Mouse (Mus musculus) forelimb bud, embryonic 11.5 days (tissue): Measurements from ENCODE around the gene Dgke.
A peak's percentile ranks its signal among the peaks of the same experiment; 100 is the strongest.
"Not testable (repeated sequence)": the region's sequence is repeated elsewhere in the genome, so short reads cannot be mapped to it uniquely, and the experiment has no call there.

Experiments
- DNase-seq: peaks from one replicate; pipeline ENCODE4 v3.0.0-alpha.2; 2012; ENCODE audit warnings: low read depth, low spot score

Gene Dgke

GRCm38 (mm10) chr11:89066750-89067149 is at the start of gene Dgke:
Gene Dgke, minus strand, starts transcription at chr11:89066850.
- no peak for DNase-seq

- no peak for DNase-seq
Observed at GRCm38 (mm10) chr11:89107180-89107807, 40.6 kb upstream of the Dgke start.

- no peak for DNase-seq
Observed at GRCm38 (mm10) chr11:89105823-89106222, 39.2 kb upstream of the Dgke start.

GRCm38 (mm10) chr11:89105211-89105610 is 38.6 kb upstream of the Dgke start:
- no peak for DNase-seq

- no peak for DNase-seq
Observed at GRCm38 (mm10) chr11:89103166-89103565, 36.5 kb upstream of the Dgke start.

GRCm38 (mm10) chr11:89100826-89101321 is 34.2 kb upstream of the Dgke start:
- no peak for DNase-seq

GRCm38 (mm10) chr11:89100403-89100802 is 33.8 kb upstream of the Dgke start:
- peak; percentile 78 for DNase-seq

- DNase-seq: no peak
Observed at GRCm38 (mm10) chr11:89098930-89099329, 32.3 kb upstream of the Dgke start.

GRCm38 (mm10) chr11:89098083-89098835 is 31.6 kb upstream of the Dgke start:
- no peak for DNase-seq

- DNase-seq: not testable (repeated sequence)
Observed at GRCm38 (mm10) chr11:89097292-89097691, 30.6 kb upstream of the Dgke start.

- no peak for DNase-seq
Observed at GRCm38 (mm10) chr11:89095306-89095705, 28.7 kb upstream of the Dgke start.

- no peak for DNase-seq
Observed at GRCm38 (mm10) chr11:89092714-89093113, 26.1 kb upstream of the Dgke start.

GRCm38 (mm10) chr11:89090359-89090758 is 23.7 kb upstream of the Dgke start:
- DNase-seq: not testable (repeated sequence)

GRCm38 (mm10) chr11:89088754-89089153 is 22.1 kb upstream of the Dgke start:
- DNase-seq: no peak

- DNase-seq: no peak
Observed at GRCm38 (mm10) chr11:89086208-89086809, 19.7 kb upstream of the Dgke start.

- peak; percentile 55 for DNase-seq
Observed at GRCm38 (mm10) chr11:89084601-89085000, 18.0 kb upstream of the Dgke start.

GRCm38 (mm10) chr11:89082691-89083090 is 16.0 kb upstream of the Dgke start:
- not testable (repeated sequence) for DNase-seq

GRCm38 (mm10) chr11:89081906-89082305 is 15.3 kb upstream of the Dgke start:
- DNase-seq: not testable (repeated sequence)

- DNase-seq: no peak
Observed at GRCm38 (mm10) chr11:89078996-89079680, 12.5 kb upstream of the Dgke start.

- no peak for DNase-seq
Observed at GRCm38 (mm10) chr11:89078305-89078704, 11.7 kb upstream of the Dgke start.

GRCm38 (mm10) chr11:89077601-89078000 is 11.0 kb upstream of the Dgke start:
- DNase-seq: no peak

GRCm38 (mm10) chr11:89076370-89076821 is 9.7 kb upstream of the Dgke start:
- DNase-seq: no peak
